Mouse (Mus musculus) adrenal gland, postnatal 36 days (tissue): ENCODE measurements around the gene Comp. TPM values are rescaled to one million over a fixed set of nuclear protein-coding genes. Genes with fewer than 3 reads are reported as not detected.

Experiments
- total RNA-seq, 2 experiments: library from RNA; stranded (reverse); gene quantifications; 2 replicates each; pipeline ENCODE4 v1.2.3; 2021

Comp gene
- total RNA-seq, 2 experiments from 2014 or later, result not detected

Other genes with a start within 250 kb of the Comp start
- 10 to 100 TPM; 17.7 to 21.5 TPM for gene Nr2c2ap, start 242.2 kb upstream of the Comp start, total RNA-seq
- gene Rfxank, start 234.4 kb upstream of the Comp start, total RNA-seq, result 10 to 100 TPM; 15.2 to 17.1 TPM
- 10 to 100 TPM; 52.5 to 55.0 TPM for gene Borcs8, start 234.1 kb upstream of the Comp start, total RNA-seq
- gene Mef2b, start 233.8 kb upstream of the Comp start, total RNA-seq, result under 1 TPM; 0.46 to 0.49 TPM
- gene Tmem161a, start 201.2 kb upstream of the Comp start, total RNA-seq, result 10 to 100 TPM; 70.2 to 74.5 TPM
- gene Slc25a42, start 161.3 kb upstream of the Comp start, total RNA-seq, result 10 to 100 TPM; 28.5 to 44.0 TPM
- 10 to 100 TPM; 24.0 to 34.1 TPM for gene Sugp2, start 139.3 kb upstream of the Comp start, total RNA-seq
- 10 to 100 TPM; 10.7 to 13.6 TPM for gene Armc6, start 139.1 kb upstream of the Comp start, total RNA-seq
- gene Homer3, start 90.7 kb upstream of the Comp start, total RNA-seq, result 10 to 100 TPM; 16.7 to 20.9 TPM
- gene Ddx49, start 71.1 kb upstream of the Comp start, total RNA-seq, result 10 to 100 TPM; 69.9 to 72.0 TPM
- 100 to 1,000 TPM; 194 to 215 TPM for gene Cope, start 71.0 kb upstream of the Comp start, total RNA-seq
- 1 to 10 TPM; 1.8 to 2.2 TPM for gene Cers1, start 57.8 kb upstream of the Comp start, total RNA-seq
- gene Gdf1, start 43.7 kb upstream of the Comp start, total RNA-seq, result under 1 TPM in 1 of 2 experiments, not detected in 1; 0.30 TPM
- gene Upf1, start 20.3 kb upstream of the Comp start, total RNA-seq, result 10 to 100 TPM; 62.2 to 67.6 TPM
- 10 to 100 TPM; 21.8 to 25.7 TPM for gene Crtc1, start 66.0 kb downstream of the Comp start, total RNA-seq
- gene Klhl26, start 103.4 kb downstream of the Comp start, total RNA-seq, result 10 to 100 TPM; 23.6 to 24.4 TPM
- 10 to 100 TPM in 1 of 2 experiments, 1 to 10 TPM in 1; 9.5 to 11.3 TPM for gene Tmem59l, start 113.8 kb downstream of the Comp start, total RNA-seq
- under 1 TPM; 0.23 to 0.95 TPM for gene Crlf1, start 119.6 kb downstream of the Comp start, total RNA-seq
- gene Rex1bd, start 133.2 kb downstream of the Comp start, total RNA-seq, result 100 to 1,000 TPM; 144 to 154 TPM
- 1,000 to 10,000 TPM; 1,515 to 1,560 TPM for gene Uba52, start 137.2 kb downstream of the Comp start, total RNA-seq
- 100 to 1,000 TPM; 265 to 329 TPM for gene Fkbp8, start 154.2 kb downstream of the Comp start, total RNA-seq
- 10 to 100 TPM; 63.2 to 89.1 TPM for gene Kxd1, start 154.4 kb downstream of the Comp start, total RNA-seq
- gene Ell, start 165.9 kb downstream of the Comp start, total RNA-seq, result 10 to 100 TPM; 22.3 to 25.3 TPM
- gene Isyna1, start 220.8 kb downstream of the Comp start, total RNA-seq, result 100 to 1,000 TPM in 1 of 2 experiments, 10 to 100 TPM in 1; 98.7 to 260 TPM
- gene Ssbp4, start 235.3 kb downstream of the Comp start, total RNA-seq, result 100 to 1,000 TPM in 1 of 2 experiments, 10 to 100 TPM in 1; 89.7 to 103 TPM
- 1 to 10 TPM; 2.1 to 2.6 TPM for gene Lrrc25, start 242.6 kb downstream of the Comp start, total RNA-seq